Mouse (Mus musculus) embryonic facial prominence, embryonic 11.5 days (tissue): ENCODE data around the gene Litaf. TPM values are rescaled to one million over a fixed set of nuclear protein-coding genes. Genes with fewer than 3 reads are reported as not detected.

Experiments used
- ATAC-seq: fragments of 200-750 bp; cut with Nextera tagmentation; replicated peaks from 2 replicates; pipeline ENCODE4 v1.8.0; 2017; ENCODE audit warnings: low read depth; ENCODE audit not compliant: insufficient number of reproducible peaks, low FRiP score, low TSS enrichment
- DNase-seq: peaks from one replicate; pipeline ENCODE4 v3.0.0-alpha.2; 2015; ENCODE audit warnings: low spot score
- H3K27ac ChIP-seq: fragments of 300-500 bp; sonication (generic); replicated peaks from 2 replicates; pipeline ENCODE4 v1.5.1; 2014; ENCODE audit warnings: mild to moderate bottlenecking, low read depth, low read length, control low read depth
- H3K27me3 ChIP-seq: fragments of 300-500 bp; sonication (generic); 2 replicates; pipeline ENCODE4 v1.6.1; 2014; ENCODE audit warnings: mild to moderate bottlenecking, low read length, moderate library complexity, mixed read lengths; ENCODE audit not compliant: control insufficient read depth, insufficient read depth
- H3K36me3 ChIP-seq: fragments of 300-500 bp; sonication (generic); replicated peaks from 2 replicates; pipeline ENCODE4 v1.6.1; 2014; ENCODE audit warnings: low read depth, mild to moderate bottlenecking, low read length, moderate library complexity, mixed read lengths; ENCODE audit not compliant: control insufficient read depth, insufficient read depth
- H3K4me1 ChIP-seq: fragments of 300-500 bp; sonication (generic); 2 replicates; pipeline ENCODE4 v1.6.1; 2014; ENCODE audit warnings: low read length, mixed read lengths; ENCODE audit not compliant: control insufficient read depth, insufficient read depth
- H3K4me2 ChIP-seq: fragments of 300-500 bp; sonication (generic); 2 replicates; pipeline ENCODE4 v1.6.1; 2014; ENCODE audit warnings: low read depth, mild to moderate bottlenecking, control low read depth, low read length, moderate library complexity
- H3K4me3 ChIP-seq: fragments of 300-500 bp; sonication (generic); 2 replicates; pipeline ENCODE4 v1.5.1; 2014; ENCODE audit warnings: low read depth, low read length, control low read depth
- H3K9ac ChIP-seq: fragments of 300-500 bp; sonication (generic); replicated peaks from 2 replicates; pipeline ENCODE4 v1.6.1; 2014; ENCODE audit warnings: mild to moderate bottlenecking, control low read depth, low read length
- H3K9me3 ChIP-seq: fragments of 300-500 bp; sonication (generic); replicated peaks from 2 replicates; pipeline ENCODE4 v1.6.1; 2016; ENCODE audit warnings: mild to moderate bottlenecking, low read length, inconsistent platforms, mixed read lengths; ENCODE audit not compliant: control insufficient read depth
- WGBS: fragments of 180-500 bp; shearing (Covaris S2); extraction: QIAGEN DNeasy Blood & Tissue Kit; methylation state at CpG from one replicate; pipeline ENCODE4 v1.1.7; 2014; 5-methylcytosine and 5-hydroxymethylcytosine counted together
- polyA plus RNA-seq: library from polyadenylated mRNA; unstranded; fragments of >200 nt; fragmentation: Nextera tagmentation; extraction: Ambion mirVana; gene quantifications from 2 replicates; pipeline ENCODE4 v1.2.1, GENCODE M21; 2014

Gene Litaf
- polyA plus RNA-seq, 1 experiment from 2014 or later, result 92.5 TPM

DNA sequence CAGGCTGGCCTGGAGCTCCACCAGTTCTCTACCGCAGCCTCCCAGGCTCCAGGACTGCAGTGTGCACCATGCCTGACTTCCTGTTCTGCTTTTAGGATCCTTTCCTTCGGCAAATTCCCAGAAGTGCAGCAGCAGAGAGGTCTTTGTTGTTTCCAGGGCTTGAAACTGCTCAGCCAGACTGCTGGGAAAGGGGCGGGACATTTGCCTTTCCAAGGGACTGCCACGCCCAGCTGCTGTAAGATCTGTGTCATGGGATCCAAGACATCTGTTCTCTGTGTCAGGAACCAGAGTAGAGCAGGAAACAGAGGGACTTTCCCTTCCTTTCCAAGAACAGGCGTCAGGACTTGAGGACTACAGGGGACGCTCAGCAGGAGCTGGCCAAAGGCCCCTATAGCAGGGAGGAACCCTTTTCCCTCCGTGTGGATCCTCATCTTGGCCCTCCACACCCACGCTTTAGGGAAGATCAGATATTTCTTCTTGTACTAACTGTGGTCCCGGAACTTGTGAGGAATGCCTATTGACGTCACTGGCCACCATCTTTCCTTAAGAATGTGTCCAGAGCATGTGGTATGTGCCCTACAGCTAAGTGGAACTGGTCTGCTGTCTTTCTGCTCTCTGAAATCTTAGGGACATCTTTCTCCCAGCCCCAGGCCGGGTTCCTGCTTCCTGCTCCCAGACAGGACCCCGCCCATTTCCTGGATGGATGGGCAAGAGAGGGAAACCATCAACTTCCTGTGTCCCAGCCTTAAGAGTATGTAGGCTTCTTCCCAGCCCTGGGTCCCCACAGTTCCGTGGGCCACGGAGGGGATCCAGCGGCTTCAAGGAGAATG lies 57.6 kb downstream of the Litaf start:
- Histone ChIP-seq H3K27ac (peak overlapping the region; percentile 90), H3K27me3 (no peaks in the 10 kb centered on the region), H3K9ac (peak overlapping the region; percentile 29; the same call in 1 of the 2 replicates), H3K36me3 (no peaks in the 10 kb centered on the region), H3K4me1 (no peaks in the 10 kb centered on the region; the same call in 1 of the 2 replicates), H3K4me2 (no peak overlapping the region; the same call in 1 of the 2 replicates), H3K4me3 (no peak overlapping the region), H3K9me3 (no peaks in the 10 kb centered on the region)
- 30% methylated on average over 15 of the region's 15 CpGs for WGBS
- peak; percentile 92 for DNase-seq
- peak; percentile 90 for ATAC-seq

DNA sequence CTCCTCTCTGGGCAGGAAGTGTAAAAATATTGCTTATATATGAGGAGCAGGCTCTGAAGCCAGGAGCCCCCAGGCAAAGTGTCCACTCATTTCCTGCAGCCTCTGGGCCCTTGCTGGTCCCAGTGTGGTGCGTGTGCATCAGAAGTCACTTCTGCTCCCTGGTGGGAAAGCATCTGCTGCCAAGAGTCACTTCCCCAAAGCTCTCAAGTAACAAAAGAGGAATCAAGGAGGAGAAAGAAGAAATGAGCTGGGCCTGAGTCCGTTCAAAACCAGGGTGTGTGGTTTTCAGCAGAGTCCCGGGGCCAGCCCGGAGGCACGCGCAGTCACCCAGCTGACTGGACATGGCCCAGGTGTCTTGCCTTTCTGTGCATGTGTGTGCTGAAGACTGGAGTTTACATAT lies 59.9 kb downstream of the Litaf start:
- no peaks in the 10 kb centered on the region for H3K9me3 ChIP-seq
- H3K4me2 ChIP-seq, result no peak overlapping the region
- no peak overlapping the region for H3K27ac ChIP-seq
- H3K27me3 ChIP-seq, result no peaks in the 10 kb centered on the region
- H3K4me3 ChIP-seq, result no peak overlapping the region
- H3K36me3 ChIP-seq, result no peaks in the 10 kb centered on the region
- DNase-seq (no peak), ATAC-seq (no peak)
- WGBS, result 81% methylated on average over 6 of the region's 6 CpGs
- H3K4me1 ChIP-seq, result no peaks in the 10 kb centered on the region; the same call in 1 of the 2 replicates
- H3K9ac ChIP-seq, result no peak overlapping the region

DNA sequence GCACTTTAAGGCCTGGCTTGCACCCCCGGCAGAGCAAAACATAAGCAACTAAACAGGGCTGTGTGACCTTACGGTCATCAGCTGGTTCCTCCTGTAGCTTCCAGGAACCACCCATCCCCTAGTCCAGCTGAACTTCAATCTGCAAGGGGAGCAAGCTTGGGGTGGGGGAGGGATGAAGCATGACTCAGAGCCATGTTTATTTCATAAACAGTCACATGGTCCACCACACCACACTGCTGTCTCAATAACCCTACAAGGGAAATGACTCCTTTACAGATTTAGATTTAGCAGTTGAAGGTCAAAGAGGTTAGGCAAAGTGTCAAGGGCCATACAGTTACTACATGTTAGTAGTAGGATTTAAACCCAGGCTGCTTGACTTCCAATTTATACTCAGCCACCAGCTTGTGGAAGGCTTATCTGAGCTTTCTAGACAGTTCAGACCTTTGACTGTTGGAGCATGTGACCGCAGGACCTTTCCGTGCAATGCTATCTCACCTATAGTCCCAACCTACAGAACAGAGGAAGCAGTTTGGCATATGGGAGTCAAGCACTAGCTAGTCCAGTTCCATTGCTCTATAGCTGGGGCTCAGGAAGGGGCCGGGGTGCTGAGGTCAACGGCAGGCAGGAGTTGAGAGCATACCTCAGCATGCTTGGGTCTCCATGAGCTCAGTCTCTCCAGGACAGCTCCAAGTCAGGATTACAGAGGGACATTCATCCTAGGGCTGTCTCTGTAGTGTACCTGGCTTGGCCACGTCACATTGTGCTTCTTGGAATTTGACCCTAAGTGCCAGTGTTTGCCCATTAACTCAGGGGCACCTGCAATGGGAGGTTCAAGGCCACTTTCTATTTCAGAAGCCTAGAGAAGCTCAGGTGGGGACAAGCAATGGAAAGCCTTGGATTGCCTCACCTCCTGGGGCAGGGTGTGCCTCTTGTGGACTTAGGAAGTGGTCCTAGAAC lies 64.0 kb downstream of the Litaf start:
- WGBS, result 86% methylated on average over 7 of the region's 7 CpGs
- DNase-seq (no peak), ATAC-seq (no peak)
- Histone ChIP-seq H3K36me3 (no peaks in the 10 kb centered on the region), H3K9me3 (no peaks in the 10 kb centered on the region), H3K9ac (no peak overlapping the region), H3K4me1 (no peaks in the 10 kb centered on the region), H3K27me3 (no peaks in the 10 kb centered on the region), H3K4me3 (no peak overlapping the region), H3K27ac (no peak overlapping the region), H3K4me2 (no peak overlapping the region)

DNA sequence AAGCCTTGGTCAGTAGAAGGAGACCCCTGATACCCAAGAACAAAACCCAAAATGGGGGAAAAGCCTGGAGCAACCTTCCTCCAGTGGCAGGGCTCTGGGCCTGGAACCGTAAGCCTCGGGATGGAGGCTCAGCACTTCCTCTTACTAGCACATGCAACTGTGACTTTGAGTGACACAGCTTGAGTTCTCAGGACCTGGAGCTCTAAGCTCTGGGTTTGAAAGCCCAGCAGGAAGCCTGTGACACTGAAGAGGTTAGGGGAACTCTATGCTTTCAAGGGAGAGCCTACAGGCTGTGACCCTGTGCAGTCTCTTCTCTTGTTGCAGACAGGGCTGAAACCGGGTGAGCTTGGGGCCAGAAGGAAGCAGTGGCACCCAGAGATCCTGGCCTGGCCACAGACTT lies 66.1 kb downstream of the Litaf start:
- Histone ChIP-seq H3K4me3 (no peak overlapping the region), H3K4me1 (no peaks in the 10 kb centered on the region), H3K27ac (no peak overlapping the region), H3K9ac (no peak overlapping the region), H3K9me3 (no peaks in the 10 kb centered on the region), H3K36me3 (no peaks in the 10 kb centered on the region), H3K27me3 (no peaks in the 10 kb centered on the region), H3K4me2 (no peak overlapping the region)
- no peak for DNase-seq
- WGBS, result 61% methylated on average over 3 of the region's 3 CpGs
- ATAC-seq, result no peak

DNA sequence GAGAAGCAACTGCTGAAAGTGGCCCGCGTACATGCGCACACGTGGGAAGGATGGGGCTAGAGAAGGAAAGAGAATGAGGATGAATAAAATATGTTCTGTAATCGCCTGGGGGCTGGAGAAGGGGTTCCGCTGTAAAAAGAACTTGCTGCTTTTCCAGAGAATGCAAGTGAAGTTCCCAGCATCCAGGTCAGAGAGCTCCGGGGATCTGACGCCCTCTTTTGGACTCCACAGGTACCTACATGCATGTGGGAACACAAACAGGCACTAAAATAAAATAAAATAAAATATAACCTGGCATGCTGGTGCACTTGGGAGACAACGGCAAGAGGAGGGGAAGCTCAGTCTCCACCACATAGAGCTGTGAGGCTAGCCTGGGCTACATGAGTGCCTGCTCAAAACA lies 67.7 kb downstream of the Litaf start:
- WGBS, result 74% methylated on average over 9 of the region's 9 CpGs

DNA sequence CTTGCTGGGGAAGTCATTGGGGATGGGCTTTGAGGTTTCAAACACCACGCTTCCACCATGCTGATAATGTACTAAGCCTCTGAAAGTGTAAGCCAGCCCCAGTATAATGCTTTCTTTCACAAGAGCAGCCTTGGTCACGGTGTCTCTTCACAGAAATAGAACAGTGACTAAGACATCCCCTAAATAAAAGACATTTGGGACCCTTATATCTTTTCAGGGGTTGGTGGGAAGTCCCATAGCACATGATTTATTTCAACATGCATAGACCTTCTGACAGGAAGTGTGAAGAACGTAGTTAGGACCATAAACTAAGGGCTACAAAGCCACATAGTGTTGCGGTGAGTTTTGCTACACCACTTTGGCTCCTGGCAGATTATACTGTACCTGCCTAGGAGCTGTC lies 69.4 kb downstream of the Litaf start:
- no peaks in the 10 kb centered on the region for H3K4me1 ChIP-seq
- DNase-seq, result no peak
- H3K9ac ChIP-seq, result no peak overlapping the region
- WGBS, result 87% methylated on average over 4 of the region's 4 CpGs
- no peaks in the 10 kb centered on the region for H3K27me3 ChIP-seq
- H3K4me2 ChIP-seq, result no peak overlapping the region
- no peaks in the 10 kb centered on the region for H3K9me3 ChIP-seq
- no peak for ATAC-seq
- no peak overlapping the region for H3K27ac ChIP-seq
- H3K4me3 ChIP-seq, result no peak overlapping the region
- H3K36me3 ChIP-seq, result no peaks in the 10 kb centered on the region

More for the DNA sequence above, 67.7 kb downstream of the Litaf start:
- H3K9ac ChIP-seq, result no peak overlapping the region
- H3K4me1 ChIP-seq, result no peaks in the 10 kb centered on the region
- H3K9me3 ChIP-seq, result no peaks in the 10 kb centered on the region
- no peak overlapping the region for H3K4me3 ChIP-seq
- DNase-seq (no peak), ATAC-seq (no peak)
- H3K36me3 ChIP-seq, result no peaks in the 10 kb centered on the region
- H3K27ac ChIP-seq, result no peak overlapping the region
- no peak overlapping the region for H3K4me2 ChIP-seq
- H3K27me3 ChIP-seq, result no peaks in the 10 kb centered on the region

DNA sequence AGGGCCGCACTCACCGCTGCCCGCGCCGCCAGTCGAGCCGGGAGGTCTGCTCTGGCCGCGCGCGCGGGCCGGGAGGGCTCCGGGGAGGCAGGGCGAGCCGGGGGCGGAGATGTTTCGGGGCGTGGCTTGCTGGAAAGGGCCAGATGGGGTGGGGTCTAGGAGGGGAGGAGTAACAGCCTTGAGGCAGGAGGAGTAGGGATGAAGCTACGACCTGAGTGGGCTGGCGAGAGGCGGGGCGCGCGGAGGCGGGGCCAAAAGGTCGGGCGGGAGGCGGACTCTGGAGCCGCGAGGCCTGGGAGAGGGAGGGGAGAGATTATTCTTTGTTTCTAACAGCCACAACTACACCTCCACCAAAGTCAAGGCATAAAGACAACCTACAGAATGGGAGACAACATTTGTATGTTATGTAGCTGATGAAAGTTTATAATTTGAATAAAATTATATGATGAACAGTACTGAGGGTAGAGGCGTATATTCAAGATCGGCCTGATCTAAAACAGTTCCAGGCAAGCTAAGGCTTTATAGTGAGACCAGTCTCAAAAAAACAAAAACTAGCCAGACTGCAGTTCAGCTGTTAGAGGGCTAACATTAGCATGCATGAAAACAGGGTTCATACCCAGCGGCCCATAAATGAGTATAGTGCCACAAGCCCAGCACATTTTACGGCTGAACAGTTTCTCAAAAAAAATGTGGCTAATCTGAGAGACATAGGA lies 72.8 kb downstream of the Litaf start:
- Histone ChIP-seq H3K4me1 (no peaks in the 10 kb centered on the region), H3K4me3 (peak overlapping the region; percentile 74), H3K27me3 (no peaks in the 10 kb centered on the region), H3K36me3 (peaks cover 4% of the 10 kb centered on the region), H3K27ac (peak overlapping the region; percentile 62), H3K9me3 (no peaks in the 10 kb centered on the region), H3K4me2 (peak overlapping the region; percentile 79), H3K9ac (peak overlapping the region; percentile 85)
- WGBS, result 10% methylated on average over 29 of the region's 35 CpGs
- ATAC-seq (peak; percentile 95), DNase-seq (peak; percentile 96)
